In genomic region chr11:86583313-86583825, GRCm38 (mm10) we compare ENCODE assay signal across 17 mouse cellular contexts. TPM values are rescaled to one million over a fixed set of nuclear protein-coding genes. Genes with fewer than 3 reads are reported as not detected.
A peak's percentile ranks its signal among the peaks of the same experiment; 100 is the strongest.
DNase-seq lines count a peak whose midpoint lies in the region; ATAC-seq and TF ChIP-seq lines count a peak whose summit lies in the region.
"Had no signal": no experiment of that assay in that cellular context is flagged by ENCODE, and none has a peak within 500 bp of the region (broad histone marks: within the 10 kb centered on the region; RNA-seq: fewer than 3 reads in every experiment).

No protein-coding gene starts in this region.

- H3K9me3 ChIP-seq in heart, embryonic 13.5 days = no peaks in the 10 kb centered on the region
- H3K9me3 ChIP-seq in heart, embryonic 10.5 days = no peaks in the 10 kb centered on the region
- H3K9me3 ChIP-seq in megakaryocyte, embryonic 14.5 days = no peaks in the 10 kb centered on the region
- no peaks in the 10 kb centered on the region for H3K9me3 ChIP-seq in liver, embryonic 14.5 days (ENCODE audit: control insufficient read depth, low read length)
- H3K9me3 ChIP-seq in midbrain, embryonic 13.5 days = no peaks in the 10 kb centered on the region
- H3K9me3 ChIP-seq: forebrain, embryonic 13.5 days; hindbrain, embryonic 12.5 days had no signal

- H3K4me3 ChIP-seq in heart, embryonic 13.5 days = peak overlapping the region; percentile 78; the same call in 1 of the 2 replicates
- H3K4me3 ChIP-seq in heart, embryonic 10.5 days = no peak overlapping the region
- peak overlapping the region; percentile 91 for H3K4me3 ChIP-seq in megakaryocyte, embryonic 14.5 days (replicated peaks)
- H3K4me3 ChIP-seq in liver, embryonic 14.5 days (ENCODE audit: insufficient read depth in 1 of 2, low read depth in 2 of 2, low read length in 2 of 2) = no peak overlapping the region
- no peak overlapping the region for H3K4me3 ChIP-seq in midbrain, embryonic 13.5 days (replicated peaks)
- H3K4me3 ChIP-seq: forebrain, embryonic 13.5 days; hindbrain, embryonic 12.5 days had no signal

- 87% methylated on average over 3 of the region's 3 CpGs for WGBS in heart, embryonic 13.5 days
- WGBS in heart, embryonic 10.5 days = 88% methylated on average over 3 of the region's 3 CpGs
- WGBS in liver, embryonic 14.5 days (ENCODE audit: insufficient replicate concordance) = 68% methylated on average over 3 of the region's 3 CpGs
- 95% methylated on average over 3 of the region's 3 CpGs for WGBS in midbrain, embryonic 13.5 days

- H3K4me2 ChIP-seq in heart, embryonic 13.5 days = peak overlapping the region; percentile 73
- H3K4me2 ChIP-seq in liver, embryonic 14.5 days (ENCODE audit: low read depth) = peak overlapping the region; percentile 12; the same call in 1 of the 2 replicates
- no peak overlapping the region for H3K4me2 ChIP-seq in midbrain, embryonic 13.5 days (replicated peaks)
- H3K4me2 ChIP-seq: forebrain, embryonic 13.5 days; hindbrain, embryonic 12.5 days had no signal

- H3K9ac ChIP-seq in heart, embryonic 13.5 days = no peak overlapping the region
- no peak overlapping the region for H3K9ac ChIP-seq in liver, embryonic 14.5 days (replicated peaks)
- H3K9ac ChIP-seq in midbrain, embryonic 13.5 days (replicated peaks) = no peak overlapping the region
- H3K9ac ChIP-seq: forebrain, embryonic 13.5 days; hindbrain, embryonic 12.5 days had no signal

- no peaks in the 10 kb centered on the region for H3K27me3 ChIP-seq in heart, embryonic 13.5 days (replicated peaks)
- H3K27me3 ChIP-seq in heart, embryonic 10.5 days (ENCODE audit: insufficient read depth, poor library complexity, severe bottlenecking) = no peaks in the 10 kb centered on the region
- H3K27me3 ChIP-seq in megakaryocyte, embryonic 14.5 days (replicated peaks) = no peaks in the 10 kb centered on the region
- H3K27me3 ChIP-seq in liver, embryonic 14.5 days (ENCODE audit: control insufficient read depth, insufficient read depth, low read length) = no peaks in the 10 kb centered on the region
- H3K27me3 ChIP-seq in midbrain, embryonic 13.5 days = no peaks in the 10 kb centered on the region
- H3K27me3 ChIP-seq: forebrain, embryonic 13.5 days; hindbrain, embryonic 12.5 days had no signal

- ATAC-seq in heart, embryonic 13.5 days (ENCODE audit: extremely low read depth, insufficient number of reproducible peaks, low FRiP score, low TSS enrichment) = no peak
- no peak for ATAC-seq in megakaryocyte, adult 5-6 weeks (ENCODE audit: poor library complexity, severe bottlenecking)
- ATAC-seq in liver, embryonic 14.5 days (ENCODE audit: insufficient read depth) = no peak
- no peak for ATAC-seq in midbrain, embryonic 13.5 days
- ATAC-seq in granulocyte monocyte progenitor cell, adult 5-6 weeks (replicated peaks; ENCODE audit: poor library complexity, severe bottlenecking) = no peak
- ATAC-seq: forebrain, embryonic 13.5 days; midbrain, embryonic 16.5 days had no signal

- no peak for DNase-seq in heart, embryonic 10.5 days (ENCODE audit: low spot score)
- DNase-seq in liver, embryonic 14.5 days (ENCODE audit: low read depth in 3 of 3, low spot score in 3 of 3) = no peak
- no peak for DNase-seq in natural killer cell, adult 2 months (ENCODE audit: low spot score in 2 of 2)
- DNase-seq: cerebellum, postnatal 36 days; gastrocnemius, postnatal 36 days; left cerebral cortex, postnatal 4 days; lung, postnatal 36 days; thymus, postnatal 36 days had no signal

- 0 out of 2 replicates have a peak overlapping the region, but pooled peaks have one; percentile 6 for H3K27ac ChIP-seq in heart, embryonic 13.5 days (replicated peaks)
- no peak overlapping the region for H3K27ac ChIP-seq in heart, embryonic 10.5 days
- no peak overlapping the region for H3K27ac ChIP-seq in liver, embryonic 14.5 days
- H3K27ac ChIP-seq in midbrain, embryonic 13.5 days = no peak overlapping the region
- H3K27ac ChIP-seq: forebrain, embryonic 13.5 days; hindbrain, embryonic 12.5 days; kidney, postnatal 0 days had no signal

- peaks cover 74% of the 10 kb centered on the region for H3K4me1 ChIP-seq in heart, embryonic 13.5 days
- peaks cover 37% of the 10 kb centered on the region for H3K4me1 ChIP-seq in heart, embryonic 10.5 days
- peaks cover 61% of the 10 kb centered on the region for H3K4me1 ChIP-seq in megakaryocyte, embryonic 14.5 days
- H3K4me1 ChIP-seq in liver, embryonic 14.5 days (replicated peaks; ENCODE audit: control insufficient read depth in 2 of 2, insufficient read depth in 2 of 2, low read length in 1 of 2) = peaks cover 33 to 70% of the 10 kb centered on the region in 2 experiments
- peaks cover 14% of the 10 kb centered on the region for H3K4me1 ChIP-seq in midbrain, embryonic 13.5 days (replicated peaks)

- no peak for TF ChIP-seq CTCF in liver, embryonic 14.5 days (IDR thresholded peaks at IDR 0.05; ENCODE audit: low read depth)

- no peak for TF ChIP-seq EP300 in liver, embryonic 14.5 days (IDR thresholded peaks at IDR 0.05; ENCODE audit: low read depth)

- peaks cover 8% of the 10 kb centered on the region; the same call in 1 of the 2 replicates for H3K36me3 ChIP-seq in heart, embryonic 13.5 days
- no peaks in the 10 kb centered on the region for H3K36me3 ChIP-seq in heart, embryonic 10.5 days
- peaks cover 36% of the 10 kb centered on the region for H3K36me3 ChIP-seq in megakaryocyte, embryonic 14.5 days (replicated peaks; ENCODE audit: low read length)
- H3K36me3 ChIP-seq in liver, embryonic 14.5 days (replicated peaks; ENCODE audit: control insufficient read depth, insufficient read depth, low read depth) = peaks cover 4% of the 10 kb centered on the region; the same call in 1 of the 2 replicates
- peaks cover 11% of the 10 kb centered on the region for H3K36me3 ChIP-seq in midbrain, embryonic 13.5 days

RNA-seq across cellular contexts. Expression of gene Tubd1, which starts 38.6 kb away (rescaled TPM):
- 11.5 and 11.9 TPM in 2 replicates for polyA plus RNA-seq in heart, embryonic 13.5 days (2015; fragmentation: Nextera tagmentation; extraction: Ambion mirVana)
- 11.8 and 12.8 TPM in 2 replicates for polyA plus RNA-seq in heart, embryonic 10.5 days (2016; fragmentation: Nextera tagmentation; extraction: Ambion mirVana)
- polyA plus RNA-seq in megakaryocyte, embryonic 14.5 days (2012; ENCODE audit: insufficient read depth, low replicate concordance) = 0.32 TPM in 1 of 2 replicates, not detected in the other
- 7.8 and 9.6 TPM in 2 replicates for total RNA-seq in megakaryocyte, adult 5-6 weeks (2015)
- 5.4 and 5.5 TPM in 2 replicates for total RNA-seq in megakaryocyte, adult 5-6 weeks (2017)
- 4.3 and 5.6 TPM in 2 replicates for polyA plus RNA-seq in liver, embryonic 14.5 days (2012; rRNA removed)
- polyA plus RNA-seq in liver, embryonic 14.5 days (2014; fragmentation: Nextera tagmentation; extraction: Ambion mirVana) = 10.3 and 11.0 TPM in 2 replicates
- polyA plus RNA-seq in midbrain, embryonic 13.5 days (2015; fragmentation: Nextera tagmentation; extraction: Ambion mirVana) = 6.2 and 7.9 TPM in 2 replicates
- 10.9 and 12.9 TPM in 2 replicates for total RNA-seq in granulocyte monocyte progenitor cell, adult 5-6 weeks (2014; fragmentation: Nextera tagmentation)
- total RNA-seq in granulocyte monocyte progenitor cell, adult 5-6 weeks (2017) = 10.3 and 11.5 TPM in 2 replicates

RNA-seq across cellular contexts. Expression of gene Rps6kb1, which starts 38.8 kb away (rescaled TPM):
- polyA plus RNA-seq in heart, embryonic 13.5 days (2015; fragmentation: Nextera tagmentation; extraction: Ambion mirVana) = 39.6 and 41.2 TPM in 2 replicates
- 54.3 and 60.4 TPM in 2 replicates for polyA plus RNA-seq in heart, embryonic 10.5 days (2016; fragmentation: Nextera tagmentation; extraction: Ambion mirVana)
- 5.3 TPM in 1 of 2 replicates, not detected in the other for polyA plus RNA-seq in megakaryocyte, embryonic 14.5 days (2012; ENCODE audit: insufficient read depth, low replicate concordance)
- 30.4 and 38.4 TPM in 2 replicates for total RNA-seq in megakaryocyte, adult 5-6 weeks (2015)
- 29.9 and 35.4 TPM in 2 replicates for total RNA-seq in megakaryocyte, adult 5-6 weeks (2017)
- 5.8 and 8.4 TPM in 2 replicates for polyA plus RNA-seq in liver, embryonic 14.5 days (2012; rRNA removed)
- 17.2 and 20.8 TPM in 2 replicates for polyA plus RNA-seq in liver, embryonic 14.5 days (2014; fragmentation: Nextera tagmentation; extraction: Ambion mirVana)
- polyA plus RNA-seq in midbrain, embryonic 13.5 days (2015; fragmentation: Nextera tagmentation; extraction: Ambion mirVana) = 56.9 and 63.2 TPM in 2 replicates
- 29.5 and 30.5 TPM in 2 replicates for total RNA-seq in granulocyte monocyte progenitor cell, adult 5-6 weeks (2014; fragmentation: Nextera tagmentation)
- total RNA-seq in granulocyte monocyte progenitor cell, adult 5-6 weeks (2017) = 38.2 and 54.1 TPM in 2 replicates

Comparison
In these comparisons a context has a peak if more than half of its experiments do, and no peak if none do; other contexts are left out.
1. H3K4me3 ChIP-seq: peak in heart, embryonic 13.5 days (single experiment) and megakaryocyte, embryonic 14.5 days (single experiment); none in heart, embryonic 10.5 days (single experiment), liver, embryonic 14.5 days (0 of 2) and midbrain, embryonic 13.5 days (single experiment).